Mouse (Mus musculus): Measurements from ENCODE around the gene Lats1. TPM values are rescaled to one million over a fixed set of nuclear protein-coding genes. Genes with fewer than 3 reads are reported as not detected.

Lats1 gene
- polyA plus RNA-seq (2015; fragmentation: Nextera tagmentation; extraction: Ambion mirVana), result 8.2 and 8.4 TPM in 2 replicates

GRCm38 (mm10) chr10:7680731-7681301 lies at the start of gene Lats1, which contains the start of gene Pcmt1:
Lats1 (plus strand) TSS chr10:7681214.
Pcmt1 (minus strand) TSS chr10:7681136.
- Histone ChIP-seq H3K9me3 (no peaks in the 10 kb centered on the region), H3K4me2 (replicated peaks) (peak within 1 kb of the TSS; percentile 64), H3K9ac (peak within 1 kb of the TSS; percentile 99), H3K36me3 (peaks cover 20% of the 10 kb centered on the region), H3K4me1 (replicated peaks) (peaks cover 16% of the 10 kb centered on the region), H3K27ac (peak within 1 kb of the TSS; percentile 98), H3K27me3 (replicated peaks) (no peaks in the 10 kb centered on the region), H3K4me3 (replicated peaks) (peak within 1 kb of the TSS; percentile 98)
- under 1% methylated on average over 65 of the region's 65 CpGs for whole genome bisulfite sequencing
- peak; percentile 93 for ATAC-seq

- Histone ChIP-seq H3K4me2 (replicated peaks) (no peak overlapping the region), H3K4me3 (replicated peaks) (no peak overlapping the region), H3K27me3 (replicated peaks) (no peaks in the 10 kb centered on the region), H3K36me3 (peaks cover 28% of the 10 kb centered on the region), H3K4me1 (replicated peaks) (no peaks in the 10 kb centered on the region), H3K9me3 (no peaks in the 10 kb centered on the region), H3K9ac (no peak overlapping the region), H3K27ac (no peak overlapping the region)
- 96% methylated on average over 12 of the region's 12 CpGs for WGBS
- no peak for ATAC-seq
Measured at GRCm38 (mm10) chr10:7640366-7640765, 40.6 kb upstream of the Lats1 start.

- no peak overlapping the region for H3K9ac ChIP-seq
- H3K4me1 ChIP-seq (replicated peaks), result no peaks in the 10 kb centered on the region
- no peak for ATAC-seq
Measured at GRCm38 (mm10) chr10:7645911-7646310, 35.1 kb upstream of the Lats1 start.

DNA sequence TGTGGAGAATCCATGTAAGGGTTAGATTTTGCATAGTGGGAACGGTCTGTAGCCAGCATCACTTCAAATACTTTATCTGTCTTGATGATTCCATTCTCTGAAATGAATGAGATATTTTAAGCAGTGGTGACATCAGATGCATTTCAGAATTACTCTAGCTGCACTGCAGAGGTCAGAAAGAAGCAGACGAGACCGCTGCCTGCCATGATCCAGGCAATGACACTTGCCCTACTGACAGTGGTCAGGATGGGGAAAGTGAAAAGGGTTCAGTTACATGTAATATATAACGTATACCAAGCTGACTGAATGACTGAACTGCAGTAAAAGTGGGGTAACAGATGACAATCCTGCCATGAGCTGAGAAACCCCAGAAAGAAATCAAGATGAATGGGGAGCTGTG lies 32.0 kb upstream of the Lats1 start:
- Histone ChIP-seq H3K4me2 (replicated peaks) (no peak overlapping the region), H3K27me3 (replicated peaks) (no peaks in the 10 kb centered on the region), H3K4me3 (replicated peaks) (no peak overlapping the region), H3K36me3 (peaks cover 7% of the 10 kb centered on the region; the same call in 1 of the 2 replicates), H3K27ac (no peak overlapping the region), H3K4me1 (replicated peaks) (no peaks in the 10 kb centered on the region), H3K9me3 (no peaks in the 10 kb centered on the region), H3K9ac (no peak overlapping the region)
- WGBS, result 87% methylated on average over 4 of the region's 4 CpGs
- no peak for ATAC-seq

More at GRCm38 (mm10) chr10:7645911-7646310, 35.1 kb upstream of the Lats1 start:
- 88% methylated on average over 2 of the region's 2 CpGs for WGBS
- H3K27me3 ChIP-seq (replicated peaks), result no peaks in the 10 kb centered on the region
- H3K27ac ChIP-seq, result no peak overlapping the region
- H3K4me2 ChIP-seq (replicated peaks), result no peak overlapping the region
- no peaks in the 10 kb centered on the region for H3K9me3 ChIP-seq
- H3K4me3 ChIP-seq (replicated peaks), result no peak overlapping the region
- peaks cover 17% of the 10 kb centered on the region for H3K36me3 ChIP-seq

- H3K27me3 ChIP-seq (replicated peaks), result no peaks in the 10 kb centered on the region
- WGBS, result 94% methylated on average over 2 of the region's 2 CpGs
- peaks cover 7% of the 10 kb centered on the region; the same call in 1 of the 2 replicates for H3K36me3 ChIP-seq
- no peak overlapping the region for H3K9ac ChIP-seq
- H3K4me2 ChIP-seq (replicated peaks), result no peak overlapping the region
- H3K4me1 ChIP-seq (replicated peaks), result no peaks in the 10 kb centered on the region
- H3K4me3 ChIP-seq (replicated peaks), result no peak overlapping the region
- H3K27ac ChIP-seq, result no peak overlapping the region
- H3K9me3 ChIP-seq, result no peaks in the 10 kb centered on the region
- ATAC-seq, result no peak
Measured at GRCm38 (mm10) chr10:7651057-7651456, 30.0 kb upstream of the Lats1 start.

- peak overlapping the region; percentile 81 for H3K9ac ChIP-seq
- WGBS, result under 1% methylated on average over 44 of the region's 44 CpGs
- H3K36me3 ChIP-seq, result no peaks in the 10 kb centered on the region
- no peaks in the 10 kb centered on the region for H3K9me3 ChIP-seq
- peak overlapping the region; percentile 94 for H3K4me3 ChIP-seq (replicated peaks)
- H3K4me2 ChIP-seq (replicated peaks), result peak overlapping the region; percentile 82
- peak; percentile 82 for ATAC-seq
- H3K4me1 ChIP-seq (replicated peaks), result 0 out of 2 replicates have a peak, but pooled peaks cover 4% of the 10 kb centered on the region
- peak overlapping the region; percentile 94 for H3K27ac ChIP-seq
- H3K27me3 ChIP-seq (replicated peaks), result no peaks in the 10 kb centered on the region
Measured at GRCm38 (mm10) chr10:7662471-7663141, 18.4 kb upstream of the Lats1 start.

DNA sequence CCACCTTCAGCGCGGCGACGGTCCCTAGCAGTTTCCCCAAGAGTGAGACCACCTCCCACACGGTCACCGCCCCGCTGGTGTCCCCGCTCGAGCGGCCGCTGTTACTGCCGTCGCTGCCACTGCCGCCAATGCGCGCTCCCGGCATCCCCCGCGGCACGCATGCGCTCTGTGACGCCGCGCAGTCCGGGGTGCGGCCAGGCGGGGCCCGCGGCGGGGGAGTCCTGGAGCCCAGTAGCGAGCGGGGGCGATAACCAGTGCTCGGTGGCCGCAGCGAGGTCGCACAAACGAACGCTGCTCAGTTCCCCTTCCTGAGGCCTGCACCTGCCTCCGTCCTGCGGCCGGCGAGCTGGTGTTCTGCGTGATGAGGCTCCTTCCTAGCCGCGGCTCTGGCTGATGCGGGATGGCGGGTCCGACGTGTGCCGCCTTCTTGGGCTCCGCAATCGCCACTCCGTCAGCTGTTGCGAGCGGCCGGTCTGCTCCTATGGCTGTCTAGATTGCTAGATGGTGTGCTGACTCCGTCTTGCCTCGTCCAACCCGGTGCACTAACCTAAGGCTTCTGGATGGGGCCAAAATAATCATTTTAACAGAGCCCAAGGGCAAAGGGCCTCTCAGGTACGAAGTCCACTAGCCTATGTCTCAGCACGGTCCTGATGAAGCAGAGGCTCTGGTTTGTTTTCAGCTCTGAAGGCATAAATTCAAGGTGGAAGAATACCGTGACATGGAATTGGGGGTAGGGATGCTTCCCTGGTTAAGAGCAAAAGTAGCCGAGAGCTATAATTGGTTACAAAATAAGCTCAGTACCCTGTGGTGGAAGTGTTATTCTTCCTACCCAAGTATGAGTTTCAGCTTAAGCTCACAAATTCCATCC lies 17.6 kb upstream of the Lats1 start:
- peak; percentile 93 for ATAC-seq
- peaks cover 8% of the 10 kb centered on the region for H3K4me1 ChIP-seq (replicated peaks)
- under 1% methylated on average over 64 of the region's 64 CpGs for WGBS
- H3K27ac ChIP-seq, result peak overlapping the region; percentile 94
- H3K4me2 ChIP-seq (replicated peaks), result peak overlapping the region; percentile 82
- H3K36me3 ChIP-seq, result no peaks in the 10 kb centered on the region
- H3K4me3 ChIP-seq (replicated peaks), result peak overlapping the region; percentile 94
- peak overlapping the region; percentile 81 for H3K9ac ChIP-seq
- H3K9me3 ChIP-seq, result no peaks in the 10 kb centered on the region
- no peaks in the 10 kb centered on the region for H3K27me3 ChIP-seq (replicated peaks)

GRCm38 (mm10) chr10:7664027-7664526 lies 16.9 kb upstream of the Lats1 start:
- Histone ChIP-seq H3K4me3 (replicated peaks) (peak overlapping the region; percentile 94), H3K4me2 (replicated peaks) (peak overlapping the region; percentile 82), H3K4me1 (replicated peaks) (peaks cover 9% of the 10 kb centered on the region), H3K9me3 (no peaks in the 10 kb centered on the region), H3K27ac (peak overlapping the region; percentile 94; the same call in 1 of the 2 replicates), H3K36me3 (no peaks in the 10 kb centered on the region), H3K27me3 (replicated peaks) (no peaks in the 10 kb centered on the region), H3K9ac (peak overlapping the region; percentile 81; the same call in 1 of the 2 replicates)
- 57% methylated on average over 6 of the region's 6 CpGs for WGBS
- ATAC-seq, result no peak

DNA sequence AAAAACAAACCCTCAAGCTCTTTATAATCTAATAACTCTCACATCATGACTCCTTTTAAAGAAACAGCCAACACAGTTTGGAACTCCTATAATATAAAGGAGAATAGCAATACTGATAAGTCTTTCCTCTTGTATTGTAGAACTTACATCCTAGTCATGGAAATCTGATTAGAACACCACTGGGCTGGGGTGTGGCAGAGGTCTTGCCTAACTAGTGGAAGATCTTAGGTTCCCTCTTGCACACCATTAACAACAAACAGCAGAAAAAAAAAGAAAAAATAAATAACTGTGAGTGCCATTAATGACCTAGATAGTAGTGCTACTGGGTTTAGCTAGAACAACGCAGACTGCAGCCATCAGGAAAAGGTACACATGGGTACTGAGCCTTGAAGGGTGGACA lies 16.1 kb upstream of the Lats1 start:
- no peak for ATAC-seq
- Histone ChIP-seq H3K27me3 (replicated peaks) (no peaks in the 10 kb centered on the region), H3K4me3 (replicated peaks) (no peak overlapping the region), H3K4me1 (replicated peaks) (peaks cover 9% of the 10 kb centered on the region), H3K4me2 (replicated peaks) (no peak overlapping the region), H3K9ac (no peak overlapping the region), H3K9me3 (no peaks in the 10 kb centered on the region), H3K27ac (no peak overlapping the region), H3K36me3 (0 out of 2 replicates have a peak, but pooled peaks cover 1% of the 10 kb centered on the region)
- WGBS, result 88% methylated on average over 1 of the region's 1 CpGs

- Histone ChIP-seq H3K27me3 (replicated peaks) (no peaks in the 10 kb centered on the region), H3K27ac (peak within 1 kb of the TSS; percentile 77)
- under 1% methylated on average over 24 of the region's 24 CpGs for WGBS
Measured at GRCm38 (mm10) chr10:7667342-7667802, 13.6 kb upstream of the Lats1 start, which contains the start of gene Nup43. Nup43 (plus strand) TSS chr10:7667503.

DNA sequence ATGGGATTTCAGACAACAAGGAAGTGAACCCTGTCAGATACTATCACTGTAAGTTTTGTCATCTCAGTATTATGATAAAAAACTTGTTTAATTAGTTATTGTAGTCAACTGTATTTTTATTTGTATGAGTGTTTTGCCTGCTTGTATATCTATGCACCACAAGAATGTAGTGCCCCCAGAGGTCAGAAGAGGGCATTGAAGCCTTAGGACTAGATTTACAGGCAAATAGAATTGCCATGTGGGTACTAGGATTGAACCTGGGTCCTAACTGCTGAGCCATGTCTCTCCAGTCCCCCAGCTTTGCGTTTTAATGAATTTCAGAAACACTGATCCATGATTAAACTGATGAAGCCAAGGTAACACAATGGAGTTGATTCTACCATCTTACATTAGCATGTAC lies 7.3 kb upstream of the Lats1 start:
- Histone ChIP-seq H3K4me1 (replicated peaks) (no peaks in the 10 kb centered on the region), H3K4me2 (replicated peaks) (no peak overlapping the region), H3K9me3 (no peaks in the 10 kb centered on the region), H3K4me3 (replicated peaks) (no peak overlapping the region), H3K27me3 (replicated peaks) (no peaks in the 10 kb centered on the region), H3K9ac (no peak overlapping the region), H3K36me3 (peaks cover 33% of the 10 kb centered on the region), H3K27ac (no peak overlapping the region)
- WGBS, result 74% methylated on average over 1 of the region's 1 CpGs
- ATAC-seq, result peak; percentile 55

More at GRCm38 (mm10) chr10:7667342-7667802, 13.6 kb upstream of the Lats1 start, which contains the start of gene Nup43:
- H3K36me3 ChIP-seq, result peaks cover 8% of the 10 kb centered on the region; the same call in 1 of the 2 replicates
- H3K4me3 ChIP-seq (replicated peaks), result peak within 1 kb of the TSS; percentile 84
- peak within 1 kb of the TSS; percentile 75 for H3K4me2 ChIP-seq (replicated peaks)
- ATAC-seq, result peak; percentile 83
- peaks cover 9% of the 10 kb centered on the region for H3K4me1 ChIP-seq (replicated peaks)
- H3K9ac ChIP-seq, result peak within 1 kb of the TSS; percentile 64
- no peaks in the 10 kb centered on the region for H3K9me3 ChIP-seq
